Mouse (Mus musculus): Measurements from ENCODE around the gene Col2a1. TPM values are rescaled to one million over a fixed set of nuclear protein-coding genes. Genes with fewer than 3 reads are reported as not detected.

The Col2a1 gene
- total RNA-seq, 2 experiments from 2014 or later = 0.19 to 0.37 TPM

- no peak for DNase-seq (ENCODE audit: low spot score)
These were observed 77.5 kb downstream of the Col2a1 start for GRCm38 (mm10) chr15:97927018-97927417.

Other genes with a start within 250 kb of the Col2a1 start
- gene Rapgef3, start 236.7 kb downstream of the Col2a1 start, total RNA-seq (2021) = 1 to 10 TPM; 6.6 to 9.0 TPM
- gene Slc48a1, start 226.2 kb downstream of the Col2a1 start, total RNA-seq (2021) = 10 to 100 TPM; 45.0 to 48.7 TPM
- 10 to 100 TPM in 1 of 2 experiments, 1 to 10 TPM in 1; 6.2 to 10.3 TPM for gene Hdac7, start 160.2 kb downstream of the Col2a1 start, total RNA-seq (2021)
- gene Vdr, start 94.1 kb downstream of the Col2a1 start, total RNA-seq (2021) = under 1 TPM; 0.09 TPM
- gene Tmem106c, start 40.5 kb downstream of the Col2a1 start, total RNA-seq (2021) = 1 to 10 TPM; 5.8 to 7.4 TPM
- 1,000 to 10,000 TPM; 2,870 to 2,899 TPM for gene Pfkm, start 87.9 kb upstream of the Col2a1 start, total RNA-seq (2021)
- 1 to 10 TPM; 6.1 to 6.3 TPM for gene Senp1, start 89.0 kb upstream of the Col2a1 start, total RNA-seq (2021)
- gene Asb8, start 160.9 kb upstream of the Col2a1 start, total RNA-seq (2021) = 100 to 1,000 TPM; 113 to 114 TPM
- gene Ccdc184, start 162.5 kb upstream of the Col2a1 start, total RNA-seq (2021) = not detected
- gene Olfr288, start 190.8 kb upstream of the Col2a1 start, total RNA-seq (2021) = not detected
- gene Gm44579, start 216.3 kb upstream of the Col2a1 start, total RNA-seq (2021) = not detected
- not detected for gene Olfr287, start 216.4 kb upstream of the Col2a1 start, total RNA-seq (2021)
- gene Olfr286, start 229.8 kb upstream of the Col2a1 start, total RNA-seq (2021) = not detected

Data from gastrocnemius, adult 18-20 months (tissue).